Mouse (Mus musculus) adrenal gland, postnatal 25 days (tissue): ENCODE measurements around the gene Ets1. TPM values are rescaled to one million over a fixed set of nuclear protein-coding genes. Genes with fewer than 3 reads are reported as not detected.

ENCODE experiments used
- DNase-seq: peaks from one replicate; pipeline ENCODE4 v3.0.0; 2021; ENCODE audit warnings: mixed read lengths
- total RNA-seq: library from RNA; stranded (reverse); gene quantifications from 2 replicates; pipeline ENCODE4 v1.2.3, GENCODE M21; 2021

Ets1 gene
- total RNA-seq, 1 experiment from 2014 or later, result 35.5 TPM

- peak; percentile 98 for DNase-seq
These were observed 59.6 kb downstream of the Ets1 start for GRCm38 (mm10) chr9:32695492-32696190.

- no peak for DNase-seq
These were observed 60.2 kb downstream of the Ets1 start for GRCm38 (mm10) chr9:32696259-32696658.

- DNase-seq, result peak; percentile 41
These were observed 60.7 kb downstream of the Ets1 start for GRCm38 (mm10) chr9:32696717-32697116.

GRCm38 (mm10) chr9:32697291-32698110 lies 61.5 kb downstream of the Ets1 start:
- no peak for DNase-seq

- no peak for DNase-seq
These were observed 62.7 kb downstream of the Ets1 start for GRCm38 (mm10) chr9:32698766-32699165.

GRCm38 (mm10) chr9:32699391-32699841 lies 63.4 kb downstream of the Ets1 start:
- no peak for DNase-seq

- DNase-seq, result no peak
These were observed 64.3 kb downstream of the Ets1 start for GRCm38 (mm10) chr9:32700091-32700905.

GRCm38 (mm10) chr9:32701126-32701997 lies 65.3 kb downstream of the Ets1 start:
- DNase-seq, result no peak

- no peak for DNase-seq
These were observed 65.9 kb downstream of the Ets1 start for GRCm38 (mm10) chr9:32701998-32702305.

- DNase-seq, result no peak
These were observed 66.9 kb downstream of the Ets1 start for GRCm38 (mm10) chr9:32702836-32703395.

- DNase-seq, result no peak
These were observed 68.1 kb downstream of the Ets1 start for GRCm38 (mm10) chr9:32703976-32704745.

GRCm38 (mm10) chr9:32705827-32706478 lies 69.9 kb downstream of the Ets1 start:
- DNase-seq, result no peak

- no peak for DNase-seq
These were observed 71.4 kb downstream of the Ets1 start for GRCm38 (mm10) chr9:32707436-32707835.

- DNase-seq, result no peak
These were observed 72.5 kb downstream of the Ets1 start for GRCm38 (mm10) chr9:32708491-32708890.

- DNase-seq, result no peak
These were observed 73.3 kb downstream of the Ets1 start for GRCm38 (mm10) chr9:32709359-32709758.

- no peak for DNase-seq
These were observed 74.0 kb downstream of the Ets1 start for GRCm38 (mm10) chr9:32709764-32710734.

- no peak for DNase-seq
These were observed 75.1 kb downstream of the Ets1 start for GRCm38 (mm10) chr9:32710987-32711652.

GRCm38 (mm10) chr9:32711768-32712167 lies 75.7 kb downstream of the Ets1 start:
- no peak for DNase-seq
